Mouse (Mus musculus): Measurements from ENCODE around the gene Tbc1d22a.
"Not testable (repeated sequence)": the region's sequence is repeated elsewhere in the genome, so short reads cannot be mapped to it uniquely, and the experiment has no call there.

The Tbc1d22a gene

GRCm38 (mm10) chr15:86202640-86203039 lies 11.6 kb upstream of the Tbc1d22a start:
- peak; percentile 50 to 73 for DNase-seq (ENCODE audit: inconsistent age in 2 of 2, low spot score in 1 of 2)

GRCm38 (mm10) chr15:86203292-86203793 lies 10.9 kb upstream of the Tbc1d22a start:
- DNase-seq (ENCODE audit: inconsistent age in 2 of 2, low spot score in 1 of 2): peak in 1 of 2 experiments; percentile 55

- DNase-seq (ENCODE audit: inconsistent age in 2 of 2, low spot score in 1 of 2): peak; percentile 82 to 90
Observed at GRCm38 (mm10) chr15:86203942-86204561, 10.2 kb upstream of the Tbc1d22a start.

GRCm38 (mm10) chr15:86205300-86205699 lies 9.0 kb upstream of the Tbc1d22a start:
- DNase-seq (ENCODE audit: inconsistent age in 2 of 2, low spot score in 1 of 2): peak; percentile 67 to 89

GRCm38 (mm10) chr15:86206385-86206784 lies 7.9 kb upstream of the Tbc1d22a start:
- DNase-seq (ENCODE audit: inconsistent age in 2 of 2, low spot score in 1 of 2): no peak

GRCm38 (mm10) chr15:86212193-86212592 lies 2.1 kb upstream of the Tbc1d22a start:
- DNase-seq (ENCODE audit: inconsistent age in 2 of 2, low spot score in 1 of 2): not testable (repeated sequence)

- DNase-seq (ENCODE audit: inconsistent age in 2 of 2, low spot score in 1 of 2): no peak
Observed at GRCm38 (mm10) chr15:86214549-86215201, 416 bp downstream of the Tbc1d22a start.

GRCm38 (mm10) chr15:86216641-86217040 lies 2.4 kb downstream of the Tbc1d22a start:
- DNase-seq (ENCODE audit: inconsistent age in 2 of 2, low spot score in 1 of 2): not testable (repeated sequence)

- no peak for DNase-seq (ENCODE audit: inconsistent age in 2 of 2, low spot score in 1 of 2)
Observed at GRCm38 (mm10) chr15:86219534-86220228, 5.4 kb downstream of the Tbc1d22a start.

- DNase-seq (ENCODE audit: inconsistent age in 2 of 2, low spot score in 1 of 2): peak; percentile 67 to 88
Observed at GRCm38 (mm10) chr15:86220229-86220630, 6.0 kb downstream of the Tbc1d22a start.

- DNase-seq (ENCODE audit: inconsistent age in 2 of 2, low spot score in 1 of 2): peak in 1 of 2 experiments; percentile 60
Observed at GRCm38 (mm10) chr15:86220715-86221114, 6.5 kb downstream of the Tbc1d22a start.

GRCm38 (mm10) chr15:86221369-86221768 lies 7.1 kb downstream of the Tbc1d22a start:
- no peak for DNase-seq (ENCODE audit: inconsistent age in 2 of 2, low spot score in 1 of 2)

- not testable (repeated sequence) for DNase-seq (ENCODE audit: inconsistent age in 2 of 2, low spot score in 1 of 2)
Observed at GRCm38 (mm10) chr15:86221901-86222300, 7.6 kb downstream of the Tbc1d22a start.

- DNase-seq (ENCODE audit: inconsistent age in 2 of 2, low spot score in 1 of 2): peak in 1 of 2 experiments; percentile 28
Observed at GRCm38 (mm10) chr15:86224972-86225551, 10.8 kb downstream of the Tbc1d22a start.

GRCm38 (mm10) chr15:86226221-86226620 lies 12.0 kb downstream of the Tbc1d22a start:
- peak in 1 of 2 experiments; percentile 2 for DNase-seq (ENCODE audit: inconsistent age in 2 of 2, low spot score in 1 of 2)

- peak in 1 of 2 experiments; percentile 4 for DNase-seq (ENCODE audit: inconsistent age in 2 of 2, low spot score in 1 of 2)
Observed at GRCm38 (mm10) chr15:86226968-86227367, 12.7 kb downstream of the Tbc1d22a start.

GRCm38 (mm10) chr15:86228186-86228585 lies 13.9 kb downstream of the Tbc1d22a start:
- peak; percentile 60 to 87 for DNase-seq (ENCODE audit: inconsistent age in 2 of 2, low spot score in 1 of 2)

- DNase-seq (ENCODE audit: inconsistent age in 2 of 2, low spot score in 1 of 2): peak in 1 of 2 experiments; percentile 11
Observed at GRCm38 (mm10) chr15:86229088-86229487, 14.8 kb downstream of the Tbc1d22a start.

- peak in 1 of 2 experiments; percentile 5 for DNase-seq (ENCODE audit: inconsistent age in 2 of 2, low spot score in 1 of 2)
Observed at GRCm38 (mm10) chr15:86229623-86230022, 15.4 kb downstream of the Tbc1d22a start.

GRCm38 (mm10) chr15:86231170-86231569 lies 16.9 kb downstream of the Tbc1d22a start:
- peak in 1 of 2 experiments; percentile 3 for DNase-seq (ENCODE audit: inconsistent age in 2 of 2, low spot score in 1 of 2)

- peak; percentile 23 to 67 for DNase-seq (ENCODE audit: inconsistent age in 2 of 2, low spot score in 1 of 2)
Observed at GRCm38 (mm10) chr15:86231831-86232512, 17.7 kb downstream of the Tbc1d22a start.
